Mouse (Mus musculus) retina, embryonic 14.5 days (tissue): Measurements from ENCODE around the gene Tigit.

Experiments
- DNase-seq: peaks from one replicate; pipeline ENCODE4 v3.0.0-alpha.2; 2015; ENCODE audit warnings: low spot score

Tigit gene

DNA sequence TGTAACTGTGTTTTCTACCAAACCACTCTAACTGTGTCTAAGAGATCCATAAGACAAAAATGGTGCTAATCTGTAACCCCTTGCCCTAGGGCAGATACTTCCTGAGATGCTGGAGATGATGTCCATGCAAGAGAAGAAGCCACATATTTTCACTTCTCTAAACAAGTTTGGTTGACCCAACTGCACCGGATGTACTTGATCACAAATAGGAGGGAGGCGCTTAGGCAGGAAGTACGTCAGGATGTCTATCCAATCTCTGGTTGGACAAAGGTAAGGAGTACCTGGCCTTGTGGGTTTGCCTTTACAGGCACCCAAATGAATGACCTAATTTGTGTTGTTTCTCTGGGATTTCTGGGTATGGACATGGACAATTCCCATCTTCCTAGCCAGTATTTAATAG is 4.3 kb upstream of the Tigit start:
- no peak for DNase-seq

DNA sequence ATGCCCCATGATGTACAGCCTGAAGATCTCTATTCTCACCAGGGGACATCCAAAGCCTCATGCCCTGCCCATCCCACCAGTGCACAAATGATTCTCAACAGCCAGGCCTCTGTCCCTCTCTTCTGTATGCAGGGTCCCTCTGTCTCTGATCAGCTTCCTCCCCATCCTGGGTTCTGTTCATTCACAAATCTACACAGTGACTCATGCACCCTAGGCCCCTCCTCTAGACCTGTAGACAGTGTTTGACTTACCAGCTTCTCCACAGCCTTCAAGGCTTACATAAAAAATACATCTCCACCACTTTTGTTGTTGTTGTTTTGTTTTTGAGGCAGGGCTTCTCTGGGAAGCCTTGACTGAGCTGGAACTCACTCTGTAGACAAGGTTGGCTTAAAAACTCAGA is 915 bp upstream of the Tigit start:
- no peak for DNase-seq

DNA sequence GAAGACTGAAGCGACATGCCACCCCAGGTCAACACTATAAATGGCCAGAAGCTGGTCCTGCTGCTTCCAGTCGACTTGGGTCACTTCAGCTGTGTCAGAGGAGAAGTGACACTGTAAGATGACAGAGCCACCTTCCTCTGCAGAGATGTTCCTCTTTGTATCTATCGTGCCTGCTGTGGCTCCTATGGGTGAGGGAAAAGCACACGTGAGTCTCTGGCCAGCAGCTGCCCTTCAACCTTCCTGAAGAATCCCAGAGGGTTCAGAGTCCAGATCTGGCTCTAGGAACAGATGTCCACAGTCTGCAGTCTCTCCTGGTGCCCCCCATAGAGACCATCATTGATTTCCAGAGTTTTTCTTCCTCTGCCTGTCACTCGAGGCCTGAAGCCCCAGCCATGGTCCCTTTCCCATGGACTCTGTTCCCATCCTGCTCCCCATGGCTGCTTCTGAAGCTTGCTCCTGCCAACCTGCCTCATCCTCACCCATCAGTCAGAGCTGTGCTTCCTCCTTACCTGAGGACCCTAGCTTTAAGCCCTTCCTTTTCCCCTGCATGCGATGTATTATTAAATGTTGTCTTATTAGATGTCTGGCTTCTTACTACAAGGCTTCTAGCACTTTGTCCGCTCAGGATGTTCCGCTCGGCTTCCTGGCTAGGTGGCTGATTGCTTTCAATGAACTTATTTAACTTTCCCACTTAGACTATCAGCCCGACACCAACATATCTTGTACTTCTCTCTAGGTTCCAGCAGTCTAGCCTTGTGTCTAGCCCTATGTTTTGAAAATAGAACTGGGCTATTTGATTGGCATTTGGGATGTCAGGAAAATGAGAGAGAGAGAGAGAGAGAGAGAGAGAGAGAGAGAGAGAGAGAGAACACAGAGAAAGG is 1.6 kb downstream of the Tigit start:
- DNase-seq = no peak

DNA sequence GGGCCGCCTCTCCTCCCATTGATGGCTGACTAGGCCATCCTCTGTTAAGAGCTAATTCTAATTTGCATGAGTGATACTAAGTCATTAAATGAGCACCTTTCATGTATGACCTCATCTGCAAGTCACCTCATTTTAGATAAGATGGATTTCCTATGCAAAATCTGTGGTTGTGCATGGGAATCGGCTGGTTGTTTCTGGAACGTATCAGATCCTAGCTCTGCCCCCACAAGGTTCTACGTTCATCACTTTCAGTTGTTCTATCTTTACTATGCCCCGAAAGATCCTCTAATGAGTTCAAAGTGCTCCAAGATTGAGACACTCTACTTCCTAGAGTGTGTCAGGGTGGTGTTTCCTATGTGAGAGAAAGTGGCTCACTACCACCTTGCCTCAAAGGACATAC is 2.4 kb downstream of the Tigit start:
- no peak for DNase-seq

DNA sequence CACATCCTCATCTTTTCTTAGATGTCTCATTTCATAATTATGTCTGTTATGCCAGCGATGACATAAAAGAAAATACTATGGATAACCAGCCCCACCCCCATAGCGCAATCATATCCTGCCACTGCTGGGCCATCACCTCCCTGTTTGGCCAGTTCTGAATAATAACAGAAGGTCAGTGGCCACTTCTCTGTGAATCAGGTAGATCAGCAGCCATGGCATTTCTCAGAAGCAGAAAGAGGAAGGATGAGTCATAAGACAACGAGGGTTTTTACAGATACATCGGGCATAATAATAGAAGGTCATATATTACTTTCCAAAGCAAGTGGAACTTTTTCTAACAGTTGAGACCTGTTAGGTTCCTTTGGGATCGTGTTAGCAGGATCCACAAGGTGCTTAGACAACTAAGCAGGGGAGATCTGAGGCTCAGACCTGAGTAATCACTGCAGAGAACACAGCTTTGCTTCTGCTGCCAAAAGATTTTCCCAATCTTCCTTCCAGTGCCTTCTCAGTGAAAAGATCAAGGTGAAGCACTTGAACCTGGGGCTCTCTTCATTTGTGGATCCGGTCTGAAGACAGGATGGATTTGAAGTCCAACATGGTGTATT is 8.7 kb downstream of the Tigit start:
- no peak for DNase-seq

DNA sequence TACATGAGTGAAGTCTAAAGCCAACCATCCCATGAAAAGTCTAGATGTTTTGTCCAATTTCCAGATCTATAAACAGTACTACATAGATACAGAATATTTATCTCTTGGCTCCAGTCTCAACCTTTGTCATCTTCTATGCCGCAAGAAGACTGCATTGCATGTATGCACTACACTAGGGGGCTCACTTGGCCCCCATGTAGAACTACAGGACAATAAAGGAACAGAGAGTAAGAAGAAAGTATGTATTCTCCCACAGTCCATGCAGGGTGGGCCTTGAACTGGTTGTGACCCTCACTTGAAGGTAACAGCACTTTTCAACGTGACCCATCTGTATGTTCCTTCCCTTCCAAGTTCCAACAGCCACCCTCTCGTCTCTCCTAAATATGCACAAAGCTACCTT is 9.7 kb downstream of the Tigit start:
- DNase-seq = no peak

DNA sequence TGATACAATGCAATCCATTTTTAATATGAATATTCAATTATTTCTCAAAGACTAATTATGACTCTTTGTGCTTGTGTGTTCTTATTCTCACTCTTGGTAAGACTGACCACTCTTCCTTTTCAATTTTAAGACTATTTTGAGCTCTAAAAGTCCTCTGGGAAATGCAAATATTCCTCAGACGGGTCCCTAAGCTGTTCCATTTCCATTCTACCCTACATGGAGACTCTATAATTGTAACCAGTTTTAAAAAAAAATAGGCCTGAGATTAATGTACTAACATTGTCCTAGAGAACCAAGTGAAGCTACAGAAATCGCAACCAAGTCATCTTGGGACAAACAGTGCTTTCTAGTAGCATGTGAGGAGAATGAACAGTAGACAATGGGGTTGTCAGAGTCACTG is 10.7 kb downstream of the Tigit start:
- DNase-seq = no peak

DNA sequence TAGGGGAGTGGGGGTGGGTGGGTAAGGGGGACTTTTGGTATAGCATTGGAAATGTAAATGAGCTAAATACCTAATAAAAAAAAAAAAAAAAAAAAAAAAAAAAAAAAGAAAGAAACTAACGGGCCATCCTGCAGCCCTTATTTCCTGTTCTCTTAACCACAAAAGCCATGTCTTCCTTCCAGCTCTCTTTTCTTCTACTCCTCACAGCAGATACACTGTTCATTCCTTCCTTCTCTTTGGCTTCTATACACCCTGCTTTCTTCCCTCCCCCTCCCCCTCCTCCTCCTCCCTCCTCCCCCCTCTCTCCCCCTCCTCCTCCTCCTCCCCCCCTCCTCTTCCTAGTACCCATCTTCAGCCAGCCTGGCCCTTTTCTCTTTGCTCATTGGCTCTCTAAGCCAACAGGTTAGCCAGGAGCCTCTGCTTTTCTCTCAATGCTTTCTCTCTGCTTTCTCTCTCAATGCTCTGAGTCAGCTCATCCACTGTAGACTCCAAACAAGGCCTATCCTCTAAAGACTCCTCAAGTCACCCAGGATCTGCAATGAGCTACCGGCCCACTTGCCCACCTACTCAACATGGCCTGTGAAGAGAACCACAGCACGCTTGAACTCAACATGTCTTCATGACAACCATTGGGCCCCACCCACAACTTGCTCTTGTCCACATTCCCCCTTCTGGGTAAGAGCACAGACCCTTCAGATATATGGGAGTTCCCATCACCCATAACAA is 13.4 kb downstream of the Tigit start:
- DNase-seq = no peak

DNA sequence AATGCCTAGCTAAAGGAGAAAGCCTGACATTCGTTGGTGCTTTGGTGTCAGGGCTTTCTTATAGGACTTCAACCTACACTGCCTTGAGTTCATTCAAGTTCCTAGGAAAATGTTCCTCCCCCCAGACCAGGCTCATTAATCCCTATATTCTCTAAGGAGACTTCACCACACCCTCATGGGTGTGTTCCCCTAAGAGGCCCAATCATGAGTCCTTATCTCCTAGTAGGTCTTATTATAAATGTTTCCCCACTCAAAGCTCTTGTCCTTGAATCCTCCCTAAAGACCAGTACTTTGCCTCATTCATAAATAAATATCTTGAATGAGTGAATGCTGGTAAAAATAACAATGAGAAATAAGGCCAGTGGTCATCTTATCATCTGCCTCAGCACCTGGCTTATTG is 16.3 kb downstream of the Tigit start:
- no peak for DNase-seq

DNA sequence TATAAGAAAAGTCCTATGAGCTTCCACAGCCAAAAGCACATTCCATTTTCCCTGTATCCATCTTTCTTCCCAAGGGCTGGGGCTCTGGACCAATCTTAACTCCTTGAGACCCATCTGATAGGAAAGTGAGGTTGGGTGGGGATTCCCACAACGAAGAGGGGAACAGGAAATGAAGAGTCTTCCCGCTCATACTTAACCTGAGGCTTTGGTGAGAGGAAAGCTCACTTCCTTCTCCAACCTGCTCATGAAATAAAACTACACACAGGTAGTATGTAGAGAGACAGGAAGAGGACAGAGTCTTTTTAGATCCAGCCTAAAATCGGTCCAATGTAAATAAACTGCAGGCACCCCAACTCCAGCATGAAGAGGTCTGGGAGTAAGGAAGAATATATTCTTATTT is 17.0 kb downstream of the Tigit start:
- DNase-seq = no peak

DNA sequence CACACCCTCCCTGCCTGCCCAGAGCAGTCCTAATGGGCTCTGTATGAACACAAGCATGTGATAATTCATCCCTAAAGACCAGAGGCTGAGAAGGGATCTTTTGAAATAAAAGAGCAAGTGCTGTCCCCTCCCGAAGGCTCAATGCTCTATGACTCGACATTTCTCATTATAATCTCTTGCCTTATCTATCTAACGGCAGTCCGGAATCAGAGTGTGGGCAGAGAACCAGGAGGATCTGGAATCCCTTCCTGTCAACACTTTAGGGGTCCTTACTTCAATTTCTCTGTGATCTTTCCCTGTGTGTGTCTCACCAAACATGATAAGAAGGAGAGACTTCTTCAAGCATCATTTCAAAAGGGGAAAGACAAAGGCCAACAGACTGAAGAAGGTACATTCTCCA is 18.1 kb downstream of the Tigit start:
- no peak for DNase-seq

DNA sequence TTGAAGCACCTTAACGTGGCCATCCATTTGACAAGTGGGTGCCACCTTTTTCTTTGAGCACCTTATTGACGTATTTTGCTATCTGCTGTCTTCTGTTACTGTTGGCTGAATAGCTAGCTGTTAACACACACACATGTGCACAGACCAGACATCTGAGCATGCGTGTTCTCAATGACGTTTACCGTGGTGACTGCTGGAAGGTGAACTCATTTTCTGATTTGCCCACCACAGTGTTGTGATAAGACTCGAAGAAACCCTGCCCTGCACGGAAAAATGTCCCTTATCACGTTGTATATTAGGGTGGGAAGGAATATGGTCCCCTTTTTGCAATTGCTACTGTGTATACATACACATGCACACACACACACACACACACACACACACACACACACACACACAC is 22.7 kb downstream of the Tigit start:
- no peak for DNase-seq

DNA sequence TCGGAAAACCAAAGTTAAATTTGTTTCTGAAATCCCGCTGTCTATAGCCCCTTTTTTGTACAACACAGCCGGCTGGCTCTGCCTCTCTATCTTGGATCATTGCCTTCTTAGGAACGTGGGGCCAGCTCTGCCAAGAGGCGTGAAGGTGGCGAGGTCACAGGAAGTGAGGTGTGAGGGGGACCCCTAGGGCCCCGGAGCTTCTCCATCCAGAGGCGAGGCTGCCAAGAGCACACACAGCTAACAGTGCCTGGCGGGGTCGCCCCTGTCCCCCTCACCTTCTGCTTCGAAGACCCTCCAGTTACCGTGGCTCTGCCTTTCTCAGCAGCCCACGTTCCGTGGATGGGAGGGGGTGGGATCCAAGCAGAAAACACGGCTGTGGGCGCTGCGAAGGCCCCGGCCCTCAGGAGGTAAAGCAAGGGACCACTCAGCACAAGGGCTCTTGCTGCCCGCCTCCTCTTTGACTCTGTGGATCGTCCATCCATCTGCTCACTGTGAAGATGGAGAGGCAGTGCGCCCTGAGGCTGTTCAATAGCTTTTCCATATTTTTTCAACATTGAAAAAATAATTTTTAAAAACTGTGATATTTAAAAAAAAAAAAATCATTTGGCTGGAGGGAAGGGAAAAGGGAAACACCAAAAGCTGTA is 25.4 kb downstream of the Tigit start:
- DNase-seq = no peak

DNA sequence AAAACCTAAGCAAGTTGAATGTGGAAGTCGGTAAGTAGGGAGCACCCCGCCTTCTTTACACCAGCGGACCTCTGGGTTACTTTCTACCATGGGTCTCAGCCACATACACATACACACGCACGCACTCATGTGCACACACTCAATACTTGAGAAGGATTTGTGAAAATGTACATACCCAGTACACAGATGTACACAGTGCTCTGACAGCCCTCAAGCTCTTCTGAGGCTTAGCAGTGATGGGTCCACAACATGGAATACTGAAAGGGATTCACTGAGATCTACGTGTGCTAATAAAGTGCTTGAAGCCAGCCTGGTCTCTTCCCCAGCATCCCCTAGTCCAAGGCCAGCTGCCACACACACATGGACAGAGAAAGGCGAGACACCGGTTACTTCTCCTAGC is 26.7 kb downstream of the Tigit start:
- DNase-seq = no peak

DNA sequence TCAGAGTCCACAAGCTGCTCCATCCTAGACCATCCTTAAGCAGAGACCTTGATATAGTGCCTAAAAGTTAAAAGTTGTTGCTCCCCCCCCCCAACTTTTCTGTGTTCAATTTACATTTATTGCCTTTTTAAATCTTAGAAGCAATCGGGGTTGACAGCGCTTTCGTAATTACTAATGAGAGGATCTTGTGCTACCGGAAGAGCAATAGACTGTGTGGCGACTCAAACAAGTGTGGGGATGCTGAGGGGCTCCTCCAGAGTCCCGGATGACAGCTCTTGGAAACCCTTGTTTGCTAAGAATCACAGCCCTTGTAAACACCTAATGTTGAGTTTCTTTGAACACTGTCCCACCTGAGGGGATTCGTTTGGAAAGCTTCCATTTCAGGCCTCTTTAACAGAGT is 29.9 kb downstream of the Tigit start:
- DNase-seq = no peak

DNA sequence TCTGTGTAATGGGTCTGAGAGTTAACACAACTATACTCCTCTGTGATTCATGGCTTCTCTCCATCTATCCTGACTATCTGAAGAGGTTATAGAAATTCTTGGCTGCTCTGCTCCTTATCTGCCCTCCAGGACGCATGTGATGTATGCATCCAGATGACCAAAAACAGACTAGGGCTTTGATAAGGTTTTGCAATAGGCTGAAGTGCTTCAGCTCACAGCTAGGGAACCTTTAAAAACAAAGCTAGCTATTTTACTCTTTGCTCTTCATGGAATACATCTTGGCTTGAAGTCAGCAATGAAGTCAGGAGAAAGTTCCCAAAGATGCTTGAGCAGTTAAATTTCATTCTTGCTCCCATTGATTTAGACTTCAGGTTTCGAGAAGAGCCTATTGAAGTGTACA is 32.2 kb downstream of the Tigit start:
- no peak for DNase-seq

DNA sequence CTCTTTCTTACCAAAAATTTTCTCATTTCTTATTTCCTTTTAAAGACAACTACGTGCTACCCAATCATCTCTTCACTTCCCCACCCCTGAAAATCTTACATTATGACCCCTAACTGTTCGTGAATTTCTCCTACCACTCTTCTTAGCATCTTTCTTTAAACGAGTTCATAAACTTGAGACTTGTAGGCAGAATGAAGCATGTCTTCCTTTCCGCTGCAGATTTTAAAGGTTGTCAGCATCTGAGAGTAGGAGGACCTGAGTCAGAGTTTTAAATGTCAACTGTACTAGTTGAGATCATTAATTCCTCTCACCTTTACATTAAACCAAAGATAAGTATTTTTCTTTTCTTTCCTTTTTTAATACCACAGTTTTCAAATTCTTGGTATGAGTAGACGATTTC is 35.3 kb downstream of the Tigit start:
- no peak for DNase-seq

DNA sequence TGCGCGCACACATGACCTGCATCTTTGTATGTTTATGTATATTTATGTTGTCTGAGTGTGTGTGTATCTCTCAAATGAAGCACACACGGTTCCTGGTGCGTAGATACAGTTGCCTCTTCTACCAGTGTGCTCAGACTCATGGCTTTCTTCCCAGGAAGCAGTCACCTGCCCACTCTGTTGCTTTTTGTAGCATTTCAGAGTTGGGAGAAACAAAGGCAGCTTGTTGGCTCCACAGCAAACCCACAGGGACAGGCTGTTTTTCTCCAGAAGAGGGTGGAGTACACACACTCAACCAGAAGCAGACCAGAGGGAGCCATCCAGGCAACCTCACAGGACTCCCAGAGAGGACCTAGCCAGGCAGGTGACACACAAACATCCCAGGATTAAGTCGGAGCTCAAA is 38.0 kb downstream of the Tigit start:
- no peak for DNase-seq

DNA sequence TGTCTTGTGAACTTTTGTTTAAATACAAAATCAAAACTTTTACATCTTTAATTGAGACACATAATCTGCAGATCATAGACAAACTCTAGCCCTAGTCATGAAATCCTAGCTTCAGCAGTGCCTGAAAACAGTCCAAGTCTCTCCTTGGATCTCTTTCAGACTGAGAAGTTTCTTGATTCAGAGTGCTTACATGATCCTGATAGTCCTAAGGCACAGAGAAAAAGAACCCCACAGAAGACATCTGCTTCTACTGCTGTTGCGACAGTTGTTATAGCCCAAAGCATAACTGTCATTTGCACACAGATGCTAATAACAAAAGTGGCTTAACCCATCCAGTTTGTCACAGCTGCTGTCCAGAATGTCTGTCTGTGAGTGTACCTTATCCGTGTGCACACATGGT is 38.7 kb downstream of the Tigit start:
- no peak for DNase-seq

DNA sequence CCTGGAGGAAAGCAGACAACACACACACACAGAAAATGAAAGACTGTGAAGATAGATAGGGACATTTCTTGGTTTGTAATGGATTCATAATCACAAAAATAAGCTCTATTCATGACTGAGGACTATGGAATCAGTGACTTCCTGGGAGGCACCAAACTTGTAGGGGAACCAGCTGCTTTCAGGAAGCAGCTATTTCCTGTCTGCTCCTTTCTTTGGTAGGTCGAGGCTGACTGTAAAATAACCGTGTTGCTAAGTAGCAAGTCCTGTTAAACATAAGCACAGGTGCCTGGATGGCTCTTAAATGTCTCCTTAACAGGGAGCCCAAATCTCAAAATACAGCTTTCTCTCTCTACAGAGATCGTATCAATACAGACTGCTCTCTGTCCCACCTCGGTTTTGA is 39.1 kb downstream of the Tigit start:
- no peak for DNase-seq

DNA sequence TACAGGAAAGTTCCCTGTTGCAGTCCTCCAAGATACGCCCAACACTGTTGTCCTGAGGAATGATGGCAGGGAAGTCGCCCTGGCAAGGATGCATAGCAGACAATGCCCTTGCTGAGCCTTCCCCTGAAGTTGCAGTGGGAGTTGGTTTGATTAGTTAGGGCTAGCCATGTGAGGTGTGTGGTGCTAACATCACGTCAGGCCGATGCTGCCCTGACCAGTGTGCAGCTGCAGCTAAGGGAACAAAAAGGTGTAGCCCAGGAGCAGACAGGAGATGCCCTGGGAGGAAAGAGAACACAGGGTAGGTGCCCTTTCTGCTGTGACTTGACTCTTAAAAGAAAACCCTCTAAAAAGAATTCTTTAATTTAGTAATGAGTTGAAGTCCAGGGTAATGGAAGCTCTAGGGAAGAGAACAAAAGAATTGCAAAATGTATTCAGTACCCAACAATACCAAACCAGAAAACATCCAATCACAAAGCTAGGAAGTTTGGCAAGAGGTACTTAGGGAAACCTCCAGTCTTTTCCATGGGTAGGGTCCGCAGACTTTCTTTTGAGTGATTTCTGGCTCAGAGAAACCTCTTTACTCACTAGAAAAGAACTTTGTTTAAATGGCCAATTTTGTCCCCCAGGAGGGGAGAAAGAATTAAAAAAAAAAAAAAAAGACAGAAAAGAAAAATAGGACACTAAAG is 40.5 kb downstream of the Tigit start:
- no peak for DNase-seq

DNA sequence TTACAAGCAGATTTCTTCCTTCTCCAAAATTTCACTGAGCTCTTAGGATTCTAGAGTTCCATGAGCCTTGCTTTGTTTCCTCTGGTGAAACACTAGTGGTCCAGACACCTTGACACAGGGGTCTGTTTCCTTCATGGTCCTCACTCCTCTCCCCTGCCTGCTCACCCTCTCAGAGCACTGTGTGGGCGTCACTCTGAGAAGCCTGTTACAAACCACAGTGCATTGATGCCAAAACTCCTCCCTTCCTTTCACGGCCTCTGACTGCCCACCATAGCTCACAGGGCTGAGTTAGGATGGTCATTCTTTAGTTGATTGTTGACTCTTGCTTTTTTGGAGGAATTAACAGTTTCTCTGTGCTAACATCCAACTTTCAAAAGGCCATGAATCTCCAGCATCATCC is 43.6 kb downstream of the Tigit start:
- DNase-seq = no peak
